Mouse (Mus musculus) induced T-regulatory cell, adult 2 months (primary cell): ENCODE results near the gene Nufip2.
"Not testable (repeated sequence)": the region's sequence is repeated elsewhere in the genome, so short reads cannot be mapped to it uniquely, and the experiment has no call there.

ENCODE experiments used
- DNase-seq: peaks from one replicate; pipeline ENCODE4 v3.0.0-alpha.2; 2012; ENCODE audit warnings: low read depth

The Nufip2 gene

DNA sequence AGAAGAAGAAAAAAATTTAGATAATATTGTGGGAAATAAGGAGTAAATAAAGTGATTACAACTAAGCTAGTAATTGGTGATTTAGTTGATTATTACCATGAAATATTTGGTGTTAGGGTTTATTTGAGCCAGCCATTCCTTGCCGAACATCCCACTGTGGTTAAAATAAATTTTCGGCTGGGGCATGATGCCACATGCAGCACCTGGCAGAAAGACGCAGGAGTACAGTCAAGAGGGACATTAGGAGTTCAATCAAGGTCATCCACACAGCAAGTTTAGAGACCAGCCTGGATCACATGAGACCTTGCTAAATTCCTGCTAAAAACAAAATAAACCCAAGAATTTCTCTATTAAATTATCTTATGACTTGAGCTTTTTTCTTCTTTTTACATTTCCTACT is 23.1 kb downstream of the Nufip2 start:
- no peak for DNase-seq

DNA sequence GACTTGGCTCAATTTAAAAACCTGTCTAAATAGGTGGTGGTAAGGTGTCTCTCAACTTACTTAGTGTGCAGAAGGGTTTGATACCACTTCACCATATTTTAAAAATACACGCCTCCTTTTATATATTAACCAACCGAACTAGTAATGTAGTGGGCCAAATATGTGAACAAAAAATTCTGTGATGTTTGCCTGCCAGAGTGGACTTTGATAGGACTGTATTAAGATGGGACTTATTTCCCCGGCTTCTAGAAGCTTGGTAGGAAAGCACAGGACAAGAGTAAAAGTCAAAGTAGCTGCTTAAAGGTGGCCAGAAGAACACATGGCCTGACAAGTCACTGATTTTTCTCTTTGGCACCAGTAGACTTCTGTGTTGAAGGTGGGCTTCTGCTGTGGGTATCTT is 27.8 kb downstream of the Nufip2 start:
- no peak for DNase-seq

GRCm38 (mm10) chr11:77719055-77719454 is 33.1 kb downstream of the Nufip2 start:
- no peak for DNase-seq

DNA sequence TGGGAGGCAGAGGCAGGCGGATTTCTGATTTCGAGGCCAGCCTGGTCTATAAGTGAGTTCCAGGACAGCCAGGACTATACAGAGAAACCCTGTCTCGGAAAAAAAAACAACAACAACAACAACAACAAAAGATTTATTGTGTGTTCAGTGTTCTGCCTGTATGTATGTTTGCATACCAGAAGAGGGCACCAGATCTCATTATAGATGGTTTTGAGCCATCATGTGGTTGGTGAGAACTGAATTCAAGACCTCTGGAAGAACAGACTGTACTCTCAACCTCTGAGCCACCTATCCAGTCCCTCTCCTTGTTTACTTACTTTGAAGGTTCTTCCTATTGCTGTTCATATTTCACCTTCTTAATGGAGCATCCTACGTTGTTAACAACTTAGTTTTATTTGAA is 35.4 kb downstream of the Nufip2 start:
- no peak for DNase-seq

DNA sequence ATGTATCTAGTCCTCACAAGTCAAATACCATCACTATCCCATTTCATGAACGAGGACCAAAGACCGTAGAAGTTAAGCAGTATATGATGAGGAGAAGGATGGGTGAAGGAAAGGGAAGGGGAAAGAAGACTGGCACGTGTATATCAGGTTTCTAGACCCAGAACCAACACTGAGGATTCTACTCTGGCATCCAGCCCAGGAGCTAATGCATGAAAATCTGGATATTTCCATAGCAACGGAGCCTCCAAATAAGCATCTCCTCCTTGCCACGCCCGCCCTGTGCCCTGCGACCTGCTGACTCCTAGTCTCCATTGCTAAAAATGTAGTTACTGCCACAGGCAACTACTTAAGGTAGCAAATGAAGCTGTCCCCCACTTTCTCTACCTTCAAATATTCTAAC is 38.8 kb downstream of the Nufip2 start:
- no peak for DNase-seq

GRCm38 (mm10) chr11:77725183-77725582 is 39.2 kb downstream of the Nufip2 start, which contains the start of gene Cryba1:
TSS of gene Cryba1 (minus strand) at chr11:77725283.
- no peak for DNase-seq

- no peak for DNase-seq
Observed at GRCm38 (mm10) chr11:77728587-77728986, 42.6 kb downstream of the Nufip2 start.

DNA sequence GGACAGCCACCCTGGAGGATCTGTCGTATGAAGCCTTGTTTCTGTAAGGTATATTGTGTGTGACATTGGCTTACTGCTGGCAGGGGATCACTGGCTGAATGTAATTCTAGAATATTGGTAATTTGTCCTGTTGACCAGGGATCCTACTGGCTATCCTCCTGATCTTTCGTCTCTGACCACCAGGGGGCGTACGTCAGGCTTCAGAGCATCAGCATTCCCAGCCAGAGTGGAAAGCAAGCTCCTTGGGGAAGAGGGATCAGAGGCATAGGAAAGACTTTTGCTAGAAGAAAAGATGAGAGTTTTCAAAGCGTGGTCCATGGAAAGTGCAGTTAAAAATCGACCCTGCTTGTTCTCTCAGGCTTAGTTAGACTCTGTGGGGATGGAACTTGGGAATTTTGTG is 51.3 kb downstream of the Nufip2 start:
- DNase-seq: peak; percentile 80

DNA sequence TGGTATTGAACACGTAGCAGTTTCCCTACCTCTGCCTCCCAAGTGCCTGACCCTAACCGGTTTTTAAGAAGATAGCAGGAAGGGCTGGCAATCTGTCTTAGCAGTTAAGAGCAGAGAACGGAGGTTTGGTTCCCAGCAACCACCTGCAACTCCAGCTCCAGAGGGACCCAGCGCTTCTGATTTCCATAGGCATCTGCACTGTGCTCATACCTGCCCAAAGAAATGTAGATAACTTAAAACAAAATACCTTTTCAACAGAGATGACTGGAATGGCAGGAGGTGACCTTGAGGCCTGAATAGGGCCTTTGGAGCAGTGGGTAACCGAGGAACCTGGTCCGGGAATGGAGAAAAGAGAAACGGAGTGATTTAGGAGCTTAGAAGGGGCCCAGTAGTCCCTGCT is 52.6 kb downstream of the Nufip2 start:
- DNase-seq: no peak

GRCm38 (mm10) chr11:77743966-77744365 is 58.0 kb downstream of the Nufip2 start:
- peak; percentile 37 for DNase-seq

- no peak for DNase-seq
Observed at GRCm38 (mm10) chr11:77746652-77747051, 60.7 kb downstream of the Nufip2 start.

DNA sequence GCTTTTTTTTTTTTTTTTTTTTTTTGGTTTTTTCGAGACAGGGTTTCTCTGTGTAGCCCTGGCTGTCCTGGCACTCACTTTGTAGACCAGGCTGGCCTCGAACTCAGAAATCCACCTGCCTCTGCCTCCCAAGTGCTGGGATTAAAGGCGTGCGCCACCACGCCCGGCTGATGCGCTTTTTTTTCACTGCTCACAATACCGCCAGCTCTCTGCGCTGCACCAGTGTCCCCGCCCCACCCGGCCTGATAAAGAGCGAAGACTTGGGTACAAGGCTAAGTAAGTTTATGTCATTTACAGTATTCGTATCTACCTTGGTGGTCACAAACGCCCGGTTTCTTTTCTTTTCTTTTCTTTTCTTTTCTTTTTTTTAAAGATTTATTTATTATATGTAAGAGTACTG is 61.1 kb downstream of the Nufip2 start:
- not testable (repeated sequence) for DNase-seq

DNA sequence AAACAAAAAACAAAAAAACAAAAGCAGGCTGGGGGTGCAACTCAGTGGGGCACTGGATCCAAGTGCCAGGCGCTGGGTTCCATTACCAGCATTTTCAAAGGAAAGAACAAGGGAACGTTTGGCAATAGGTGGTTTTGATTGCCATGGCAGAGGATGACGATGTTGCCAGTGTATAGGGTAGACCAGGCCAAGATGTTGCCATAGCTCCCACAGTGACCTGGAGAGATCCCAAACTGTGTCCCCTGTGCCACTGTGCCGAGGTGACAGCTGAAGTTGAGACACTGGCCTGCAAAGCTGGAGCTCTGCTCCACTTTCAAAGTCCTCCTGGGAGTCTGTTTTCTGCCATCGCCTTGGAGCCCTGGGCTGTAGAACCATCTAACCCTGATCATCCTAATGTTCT is 63.0 kb downstream of the Nufip2 start:
- DNase-seq: no peak

DNA sequence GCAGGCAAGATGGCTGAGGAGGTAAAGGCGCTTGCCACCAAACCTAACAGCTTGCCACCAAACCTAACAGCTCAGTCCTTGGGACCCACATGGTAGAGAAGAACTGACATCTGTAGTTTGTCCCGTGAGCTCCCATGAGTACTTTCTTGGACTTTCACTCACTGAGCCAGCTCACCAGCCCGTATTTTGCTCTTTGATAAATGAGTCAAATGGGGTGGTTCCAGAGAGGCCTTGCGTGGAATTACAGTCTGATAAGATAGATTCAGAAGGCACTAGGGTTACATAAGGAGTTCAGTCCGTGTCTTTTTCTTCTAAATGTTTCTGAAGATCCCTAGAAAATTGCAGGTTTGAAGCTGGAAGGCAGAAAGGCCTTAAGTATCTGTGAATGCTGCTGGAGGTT is 66.6 kb downstream of the Nufip2 start:
- no peak for DNase-seq

- no peak for DNase-seq
Observed at GRCm38 (mm10) chr11:77753469-77753868, 67.5 kb downstream of the Nufip2 start.

- DNase-seq: no peak
Observed at GRCm38 (mm10) chr11:77760031-77760430, 74.1 kb downstream of the Nufip2 start.

- peak; percentile 85 for DNase-seq
Observed at GRCm38 (mm10) chr11:77762783-77763672, 77.1 kb downstream of the Nufip2 start, which contains the start of gene Myo18a. TSS of gene Myo18a (plus strand) at chr11:77763246.

DNA sequence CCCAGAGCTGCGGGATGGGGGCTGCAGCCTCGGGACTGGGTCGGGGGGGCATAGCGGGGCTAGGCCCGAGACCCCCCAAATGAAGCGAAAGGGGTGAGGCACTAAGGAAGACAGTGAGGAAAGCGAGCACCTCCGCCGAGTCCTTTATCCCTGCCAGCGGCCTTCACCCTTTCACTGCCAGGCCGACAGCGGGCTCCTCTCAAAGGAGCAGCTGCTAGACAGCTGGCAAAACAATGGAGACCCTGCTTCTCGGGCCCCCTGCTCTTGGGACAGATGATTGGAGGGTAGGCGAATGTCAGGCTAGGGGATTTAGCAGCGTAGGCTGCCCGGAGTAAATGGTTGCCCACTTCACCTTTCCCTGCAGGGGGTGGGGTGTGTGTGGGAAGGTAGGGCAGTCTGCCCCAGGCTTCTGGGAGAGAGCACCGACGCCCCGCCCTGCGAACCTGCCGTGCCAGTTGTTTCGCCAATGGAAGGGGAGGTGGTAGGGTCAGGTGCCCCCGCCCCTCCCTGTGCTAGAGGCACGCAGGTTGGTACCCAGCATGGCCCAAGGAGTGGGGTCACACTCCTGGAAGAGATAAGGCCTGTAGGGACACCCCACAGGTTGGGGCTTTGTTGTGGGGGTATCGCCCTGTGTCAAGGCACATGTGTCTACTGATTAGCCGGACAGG is 77.9 kb downstream of the Nufip2 start:
- DNase-seq: peak; percentile 44

GRCm38 (mm10) chr11:77764694-77765458 is 78.9 kb downstream of the Nufip2 start:
- peak; percentile 19 for DNase-seq

DNA sequence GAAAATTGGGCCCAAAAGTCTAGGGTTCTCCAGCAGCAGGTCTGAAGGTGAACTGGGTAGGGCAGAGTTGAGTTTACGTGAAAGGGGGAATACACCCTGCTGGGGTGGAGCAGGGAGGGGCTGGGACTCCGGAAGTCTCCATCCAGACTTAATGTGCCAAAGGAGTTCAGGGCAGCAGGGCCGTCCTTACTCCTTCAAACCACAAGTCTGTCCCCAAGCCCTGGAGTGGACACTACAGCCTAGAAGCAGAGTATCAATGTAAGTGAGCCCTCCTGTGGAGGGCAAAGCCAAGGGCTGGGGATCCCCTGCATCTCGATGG is 79.5 kb downstream of the Nufip2 start:
- no peak for DNase-seq

- peak; percentile 38 for DNase-seq
Observed at GRCm38 (mm10) chr11:77766351-77767001, 80.5 kb downstream of the Nufip2 start.

DNA sequence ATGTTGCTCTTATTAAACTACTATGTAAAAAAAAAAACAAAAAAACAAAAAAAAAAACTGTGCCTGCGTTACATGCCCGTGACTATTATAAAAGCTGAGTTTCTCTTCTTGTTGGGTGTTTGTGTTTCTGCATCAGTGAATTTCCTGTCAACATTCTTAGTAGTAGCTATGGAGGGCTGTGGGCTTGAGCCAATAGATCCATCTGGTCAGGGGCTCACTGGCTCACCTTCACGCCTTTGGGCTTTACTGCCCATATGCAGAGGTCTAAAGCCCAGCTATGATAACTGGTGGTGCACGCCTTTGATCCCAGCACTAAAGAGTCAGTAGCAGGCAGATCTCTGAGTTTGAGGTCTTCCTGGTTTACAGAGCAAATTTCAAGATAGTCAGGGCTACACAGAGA is 83.5 kb downstream of the Nufip2 start:
- no peak for DNase-seq
